Mouse (Mus musculus) heart, adult 2 months (tissue): ENCODE results near the gene Nfkbib.

Source experiments
- CTCF ChIP-seq: fragments of 200-600 bp; IDR thresholded peaks from 2 replicates; pipeline ENCODE4 v1.8.1; 2022; ENCODE audit warnings: antibody characterized with exemption, mild to moderate bottlenecking, moderate library complexity
- POLR2A ChIP-seq: fragments of 200-500 bp; IDR thresholded peaks from 2 replicates; pipeline ENCODE4 v1.6.1; 2011; ENCODE audit warnings: mild to moderate bottlenecking, low read depth, low read length, control low read depth; ENCODE audit not compliant: insufficient read depth

GRCm38 (mm10) chr7:28788307-28789195, 21.2 kb upstream of the Nfkbib start, which contains the start of gene Rinl:
- TF ChIP-seq POLR2A (no peak), CTCF (no peak)
